Mouse (Mus musculus) forebrain, embryonic 16.5 days (tissue): ENCODE results near the gene Prss36. TPM values are rescaled to one million over a fixed set of nuclear protein-coding genes. Genes with fewer than 3 reads are reported as not detected.

ENCODE experiments used
- ATAC-seq: fragments of 200-750 bp; cut with Nextera tagmentation; 2 replicates; pipeline ENCODE4 v1.8.0; 2017; ENCODE audit warnings: mild to moderate bottlenecking, moderate library complexity
- H3K27ac ChIP-seq: fragments of 300-500 bp; sonication (generic); 2 replicates; pipeline ENCODE4 v1.5.1; 2014; ENCODE audit warnings: low read length, control low read depth
- H3K27me3 ChIP-seq: fragments of 300-500 bp; sonication (generic); replicated peaks from 2 replicates; pipeline ENCODE4 v1.6.1; 2014; ENCODE audit warnings: low read length; ENCODE audit not compliant: control insufficient read depth, insufficient read depth
- H3K36me3 ChIP-seq: fragments of 300-500 bp; sonication (generic); 2 replicates; pipeline ENCODE4 v1.6.1; 2014; ENCODE audit not compliant: control insufficient read depth, insufficient read depth
- H3K4me1 ChIP-seq: fragments of 300-500 bp; sonication (generic); replicated peaks from 2 replicates; pipeline ENCODE4 v1.6.1; 2014; ENCODE audit warnings: low read length; ENCODE audit not compliant: control insufficient read depth, insufficient read depth
- H3K4me2 ChIP-seq: fragments of 300-500 bp; sonication (generic); 2 replicates; pipeline ENCODE4 v1.6.1; 2014; ENCODE audit warnings: mild to moderate bottlenecking, low read length, control low read depth
- H3K4me3 ChIP-seq: fragments of 300-500 bp; sonication (generic); replicated peaks from 2 replicates; pipeline ENCODE4 v1.5.1; 2014; ENCODE audit warnings: mild to moderate bottlenecking, low read length, control low read depth
- H3K9ac ChIP-seq: fragments of 300-500 bp; sonication (generic); replicated peaks from 2 replicates; pipeline ENCODE4 v1.6.1; 2014; ENCODE audit warnings: low read depth, low read length, control low read depth
- H3K9me3 ChIP-seq: fragments of 300-500 bp; sonication (generic); 2 replicates; pipeline ENCODE4 v1.6.1; 2016; ENCODE audit warnings: low read length; ENCODE audit not compliant: control insufficient read depth
- WGBS: fragments of 180-500 bp; shearing (Covaris S2); extraction: QIAGEN DNeasy Blood & Tissue Kit; methylation state at CpG from one replicate; pipeline ENCODE4 v1.1.7; 2014; 5-methylcytosine and 5-hydroxymethylcytosine counted together
- polyA plus RNA-seq: library from polyadenylated mRNA; unstranded; fragments of >200 nt; fragmentation: Nextera tagmentation; extraction: Ambion mirVana; gene quantifications from 2 replicates; pipeline ENCODE4 v1.2.1, GENCODE M21; 2015

Gene Prss36
- polyA plus RNA-seq, 1 experiment from 2014 or later, result 13.2 TPM

DNA sequence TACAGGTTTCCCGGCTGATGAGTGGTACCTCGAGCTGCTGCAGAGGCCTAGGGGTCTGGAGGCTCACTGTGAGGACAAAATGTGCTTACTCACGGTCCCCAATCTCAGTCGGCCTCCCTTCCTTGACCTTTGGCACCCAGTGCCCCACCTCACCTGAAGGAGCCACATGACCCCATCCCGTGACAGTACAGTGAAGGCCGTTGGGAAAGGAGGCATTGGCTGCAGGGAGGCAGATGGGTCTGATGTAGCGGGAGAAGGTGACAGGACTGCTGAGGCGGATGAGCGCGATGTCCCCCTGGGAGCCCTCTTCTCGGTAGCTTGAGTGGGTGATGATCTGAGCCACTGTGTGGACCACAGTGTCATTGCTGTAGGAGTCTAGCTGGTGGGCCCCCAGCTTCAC, 19.7 kb downstream of the Prss36 start:
- no peaks in the 10 kb centered on the region for H3K9me3 ChIP-seq
- WGBS, result 88% methylated on average over 11 of the region's 11 CpGs
- no peak overlapping the region for H3K4me2 ChIP-seq
- H3K9ac ChIP-seq, result no peak overlapping the region
- H3K27me3 ChIP-seq, result peaks cover 23% of the 10 kb centered on the region
- H3K36me3 ChIP-seq, result peaks cover 4% of the 10 kb centered on the region; the same call in 1 of the 2 replicates
- no peak overlapping the region for H3K27ac ChIP-seq
- no peak overlapping the region for H3K4me3 ChIP-seq
- ATAC-seq, result no peak
- peaks cover 4% of the 10 kb centered on the region for H3K4me1 ChIP-seq

DNA sequence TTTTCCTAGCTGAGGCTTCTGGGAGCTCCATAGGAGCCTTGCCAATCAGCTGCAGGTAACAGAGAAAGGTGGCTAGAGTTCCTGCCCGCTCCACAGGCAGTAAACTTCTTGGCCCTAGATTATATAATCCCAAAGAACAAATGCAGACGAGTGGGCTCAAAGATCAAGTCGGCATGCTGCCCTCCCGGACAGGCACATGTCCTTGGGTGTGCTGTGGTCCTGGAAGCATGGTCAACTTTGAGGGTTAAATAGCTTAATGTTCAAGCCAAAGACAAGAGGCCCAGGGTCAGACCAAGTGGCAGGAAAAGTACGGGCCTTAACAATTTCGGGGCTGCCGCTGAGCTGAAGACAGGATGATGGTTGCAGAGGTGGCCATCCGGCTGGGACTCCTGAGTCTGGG, 20.5 kb downstream of the Prss36 start:
- WGBS, result 92% methylated on average over 8 of the region's 8 CpGs
- H3K27me3 ChIP-seq, result peaks cover 23% of the 10 kb centered on the region
- no peak overlapping the region for H3K9ac ChIP-seq
- no peak overlapping the region for H3K27ac ChIP-seq
- no peak for ATAC-seq
- peaks cover 4% of the 10 kb centered on the region; the same call in 1 of the 2 replicates for H3K36me3 ChIP-seq
- H3K9me3 ChIP-seq, result no peaks in the 10 kb centered on the region
- no peak overlapping the region for H3K4me3 ChIP-seq
- peaks cover 4% of the 10 kb centered on the region for H3K4me1 ChIP-seq
- no peak overlapping the region for H3K4me2 ChIP-seq

GRCm38 (mm10) chr7:127925252-127925651, 21.3 kb downstream of the Prss36 start:
- no peak for ATAC-seq
- peaks cover 7% of the 10 kb centered on the region; the same call in 1 of the 2 replicates for H3K36me3 ChIP-seq

GRCm38 (mm10) chr7:127923714-127924113, 22.8 kb downstream of the Prss36 start:
- Histone ChIP-seq H3K4me3 (no peak overlapping the region), H3K9me3 (no peaks in the 10 kb centered on the region), H3K4me2 (no peak overlapping the region), H3K36me3 (peaks cover 7% of the 10 kb centered on the region; the same call in 1 of the 2 replicates), H3K9ac (no peak overlapping the region), H3K27me3 (peaks cover 6% of the 10 kb centered on the region), H3K27ac (no peak overlapping the region), H3K4me1 (no peaks in the 10 kb centered on the region)
- 86% methylated on average over 5 of the region's 5 CpGs for WGBS
- no peak for ATAC-seq

More at GRCm38 (mm10) chr7:127925252-127925651, 21.3 kb downstream of the Prss36 start:
- H3K4me3 ChIP-seq, result no peak overlapping the region
- no peak overlapping the region for H3K4me2 ChIP-seq
- H3K4me1 ChIP-seq, result peaks cover 4% of the 10 kb centered on the region
- no peaks in the 10 kb centered on the region for H3K9me3 ChIP-seq
- H3K27ac ChIP-seq, result no peak overlapping the region
- WGBS, result 44% methylated on average over 5 of the region's 5 CpGs
- H3K9ac ChIP-seq, result no peak overlapping the region
- peaks cover 18% of the 10 kb centered on the region for H3K27me3 ChIP-seq

- no peak overlapping the region for H3K4me2 ChIP-seq
- H3K27ac ChIP-seq, result no peak overlapping the region
- H3K27me3 ChIP-seq, result no peaks in the 10 kb centered on the region
- H3K9me3 ChIP-seq, result no peaks in the 10 kb centered on the region
- no peak overlapping the region for H3K9ac ChIP-seq
- 86% methylated on average over 6 of the region's 6 CpGs for WGBS
- peaks cover 7% of the 10 kb centered on the region; the same call in 1 of the 2 replicates for H3K36me3 ChIP-seq
- no peaks in the 10 kb centered on the region for H3K4me1 ChIP-seq
- H3K4me3 ChIP-seq, result no peak overlapping the region
- no peak for ATAC-seq
Measured at GRCm38 (mm10) chr7:127922451-127923275, 23.9 kb downstream of the Prss36 start.

DNA sequence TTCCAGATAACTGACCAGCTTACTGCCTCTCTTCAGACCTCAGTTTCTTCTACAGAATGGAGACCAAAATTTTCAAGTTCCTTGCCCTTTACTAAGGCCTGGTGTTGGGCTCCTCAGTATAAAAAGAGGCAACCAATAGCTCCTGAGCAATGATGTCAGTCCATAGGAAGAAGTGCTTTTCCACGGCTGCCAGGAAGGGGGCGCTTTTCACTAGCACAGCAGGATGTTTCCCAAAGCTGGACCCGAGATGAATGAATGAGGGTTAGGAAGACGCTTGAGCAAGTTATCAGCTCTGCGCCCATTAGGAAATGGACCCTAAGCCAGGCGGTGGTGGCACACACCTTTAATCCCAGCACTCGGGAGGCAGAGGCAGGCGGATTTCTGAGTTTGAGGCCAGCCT, 25.0 kb downstream of the Prss36 start:
- peaks cover 13% of the 10 kb centered on the region for H3K36me3 ChIP-seq
- H3K9me3 ChIP-seq, result no peaks in the 10 kb centered on the region
- H3K4me1 ChIP-seq, result no peaks in the 10 kb centered on the region
- no peak overlapping the region for H3K27ac ChIP-seq
- ATAC-seq, result no peak
- 69% methylated on average over 8 of the region's 8 CpGs for WGBS
- no peak overlapping the region for H3K4me3 ChIP-seq
- no peak overlapping the region for H3K9ac ChIP-seq
- H3K4me2 ChIP-seq, result no peak overlapping the region
- H3K27me3 ChIP-seq, result no peaks in the 10 kb centered on the region

GRCm38 (mm10) chr7:127919290-127919689, 27.2 kb downstream of the Prss36 start:
- peaks cover 15% of the 10 kb centered on the region for H3K36me3 ChIP-seq
- H3K4me3 ChIP-seq, result no peak overlapping the region
- H3K4me2 ChIP-seq, result no peak overlapping the region
- no peaks in the 10 kb centered on the region for H3K9me3 ChIP-seq
- H3K27ac ChIP-seq, result no peak overlapping the region
- H3K9ac ChIP-seq, result no peak overlapping the region
- no peak for ATAC-seq
- no peaks in the 10 kb centered on the region for H3K4me1 ChIP-seq
- no peaks in the 10 kb centered on the region for H3K27me3 ChIP-seq
- WGBS, result 78% methylated on average over 7 of the region's 7 CpGs

DNA sequence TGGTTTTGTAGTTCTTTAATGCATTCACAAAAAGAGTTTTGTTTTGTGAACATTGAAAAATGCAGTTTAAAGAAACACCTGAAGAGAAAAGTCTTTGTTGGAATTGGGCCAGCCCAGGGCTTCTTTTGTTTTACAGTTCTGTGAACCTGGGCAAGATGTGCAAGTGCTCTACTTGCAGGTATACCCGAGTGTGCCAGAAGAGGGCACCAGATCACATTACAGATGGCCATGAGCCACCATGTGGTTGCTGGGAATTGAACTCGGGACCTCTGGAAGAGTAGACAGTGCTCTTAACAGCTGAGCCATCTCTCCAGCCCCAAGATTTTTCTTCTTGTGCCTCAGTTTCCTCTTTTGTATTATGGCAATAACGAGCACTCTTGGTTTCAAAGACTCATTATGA, 28.3 kb downstream of the Prss36 start:
- 55% methylated on average over 3 of the region's 3 CpGs for WGBS
- no peak overlapping the region for H3K4me3 ChIP-seq
- no peak overlapping the region for H3K4me2 ChIP-seq
- no peak overlapping the region for H3K9ac ChIP-seq
- no peak for ATAC-seq
- no peak overlapping the region for H3K27ac ChIP-seq
- peaks cover 2% of the 10 kb centered on the region for H3K4me1 ChIP-seq
- H3K9me3 ChIP-seq, result no peaks in the 10 kb centered on the region
- peaks cover 15% of the 10 kb centered on the region for H3K36me3 ChIP-seq
- no peaks in the 10 kb centered on the region for H3K27me3 ChIP-seq

DNA sequence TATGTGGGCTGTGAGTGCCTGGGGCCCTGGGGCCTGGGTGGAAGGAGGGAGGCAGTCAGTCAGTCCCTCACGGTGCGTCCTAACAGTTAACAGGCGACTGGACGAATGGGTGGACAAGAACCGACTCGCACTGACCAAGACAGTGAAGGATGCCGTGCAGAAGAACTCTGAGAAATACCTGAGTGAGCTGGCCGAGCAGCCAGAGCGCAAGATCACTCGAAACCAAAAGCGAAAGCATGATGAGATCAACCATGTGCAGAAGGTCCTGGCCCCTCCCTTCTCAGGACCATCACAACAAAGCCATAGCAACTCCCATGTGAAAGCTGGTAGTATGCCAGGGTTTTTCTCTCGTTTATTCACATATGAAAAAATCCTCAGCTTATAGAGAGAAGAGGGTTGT, 31.2 kb downstream of the Prss36 start:
- Histone ChIP-seq H3K27ac (no peak overlapping the region), H3K36me3 (peaks cover 12% of the 10 kb centered on the region), H3K9ac (no peak overlapping the region), H3K4me1 (peaks cover 8% of the 10 kb centered on the region), H3K27me3 (no peaks in the 10 kb centered on the region), H3K4me2 (no peak overlapping the region), H3K4me3 (no peak overlapping the region), H3K9me3 (no peaks in the 10 kb centered on the region)
- ATAC-seq, result no peak
- WGBS, result 91% methylated on average over 12 of the region's 12 CpGs
